Mouse (Mus musculus) limb, embryonic 11.5 days (tissue): ENCODE measurements around the gene Lrrc10. TPM values are rescaled to one million over a fixed set of nuclear protein-coding genes. Genes with fewer than 3 reads are reported as not detected.
"Not testable (repeated sequence)": the region's sequence is repeated elsewhere in the genome, so short reads cannot be mapped to it uniquely, and the experiment has no call there.

Experiments used
- ATAC-seq: fragments of 200-750 bp; cut with Nextera tagmentation; 2 replicates; pipeline ENCODE4 v1.8.0; 2017; ENCODE audit warnings: low read depth; ENCODE audit not compliant: insufficient number of reproducible peaks, low FRiP score, low TSS enrichment
- DNase-seq: peaks from one replicate; pipeline ENCODE4 v3.0.0-alpha.2; 2015; ENCODE audit warnings: low spot score
- H3K27ac ChIP-seq: fragments of 300-500 bp; sonication (generic); replicated peaks from 2 replicates; pipeline ENCODE4 v1.5.1; 2014; ENCODE audit warnings: low read depth, mild to moderate bottlenecking, low read length
- H3K27me3 ChIP-seq: fragments of 300-500 bp; sonication (generic); 2 replicates; pipeline ENCODE4 v1.6.1; 2014; ENCODE audit warnings: mild to moderate bottlenecking, low read length, mixed read lengths; ENCODE audit not compliant: control insufficient read depth, insufficient read depth
- H3K36me3 ChIP-seq: fragments of 300-500 bp; sonication (generic); 2 replicates; pipeline ENCODE4 v1.6.1; 2014; ENCODE audit warnings: mild to moderate bottlenecking, low read length, moderate library complexity, mixed read lengths; ENCODE audit not compliant: control insufficient read depth, insufficient read depth
- H3K4me1 ChIP-seq: fragments of 300-500 bp; sonication (generic); 2 replicates; pipeline ENCODE4 v1.6.1; 2014; ENCODE audit warnings: low read length, mixed read lengths; ENCODE audit not compliant: control insufficient read depth, insufficient read depth
- H3K4me2 ChIP-seq: fragments of 300-500 bp; sonication (generic); 2 replicates; pipeline ENCODE4 v1.6.1; 2014; ENCODE audit warnings: low read depth, mild to moderate bottlenecking, moderate library complexity; ENCODE audit not compliant: severe bottlenecking
- H3K4me3 ChIP-seq: fragments of 300-500 bp; sonication (generic); 2 replicates; pipeline ENCODE4 v1.5.1; 2014; ENCODE audit warnings: low read depth, low read length
- H3K9ac ChIP-seq: fragments of 300-500 bp; sonication (generic); 2 replicates; pipeline ENCODE4 v1.6.1; 2014; ENCODE audit warnings: mild to moderate bottlenecking, low read length
- H3K9me3 ChIP-seq: fragments of 300-500 bp; sonication (generic); 2 replicates; pipeline ENCODE4 v1.6.1; 2016; ENCODE audit warnings: low read length; ENCODE audit not compliant: control insufficient read depth
- WGBS: fragments of 180-500 bp; shearing (Covaris S2); extraction: QIAGEN DNeasy Blood & Tissue Kit; methylation state at CpG from one replicate; pipeline ENCODE4 v1.1.7; 2014; 5-methylcytosine and 5-hydroxymethylcytosine counted together
- polyA plus RNA-seq: library from polyadenylated mRNA; unstranded; fragments of >200 nt; fragmentation: Nextera tagmentation; extraction: Ambion mirVana; gene quantifications from 2 replicates; pipeline ENCODE4 v1.2.1, GENCODE M21; 2014

The Lrrc10 gene
- polyA plus RNA-seq, 1 experiment from 2014 or later, result 0.11 TPM

DNA sequence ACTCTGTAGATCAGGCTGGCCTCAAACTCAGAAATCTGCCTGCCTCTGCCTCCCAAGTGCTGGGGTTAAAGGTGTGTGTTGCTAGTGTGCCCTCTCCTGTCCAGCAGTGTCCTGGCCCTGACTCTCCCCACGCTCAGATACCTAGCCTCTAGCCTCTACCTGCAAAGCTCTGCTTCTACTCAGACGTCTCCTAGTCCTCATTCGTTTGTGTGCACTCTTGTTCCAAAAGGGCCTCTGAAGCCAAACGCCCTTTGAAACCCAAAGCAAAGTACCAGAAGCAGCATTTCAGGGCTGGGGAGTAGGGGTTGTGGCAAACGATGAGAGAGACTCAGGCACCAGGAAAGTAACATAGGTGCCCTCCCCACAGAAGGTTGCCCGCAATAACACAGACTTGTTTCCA lies 35.5 kb upstream of the Lrrc10 start:
- no peak overlapping the region for H3K4me2 ChIP-seq
- no peaks in the 10 kb centered on the region for H3K36me3 ChIP-seq
- 82% methylated on average over 6 of the region's 6 CpGs for WGBS
- H3K4me1 ChIP-seq, result peaks cover 2% of the 10 kb centered on the region
- no peaks in the 10 kb centered on the region for H3K27me3 ChIP-seq
- H3K9ac ChIP-seq, result no peak overlapping the region
- no peak overlapping the region for H3K27ac ChIP-seq
- H3K9me3 ChIP-seq, result no peaks in the 10 kb centered on the region
- ATAC-seq (no peak), DNase-seq (no peak)
- H3K4me3 ChIP-seq, result no peak overlapping the region

DNA sequence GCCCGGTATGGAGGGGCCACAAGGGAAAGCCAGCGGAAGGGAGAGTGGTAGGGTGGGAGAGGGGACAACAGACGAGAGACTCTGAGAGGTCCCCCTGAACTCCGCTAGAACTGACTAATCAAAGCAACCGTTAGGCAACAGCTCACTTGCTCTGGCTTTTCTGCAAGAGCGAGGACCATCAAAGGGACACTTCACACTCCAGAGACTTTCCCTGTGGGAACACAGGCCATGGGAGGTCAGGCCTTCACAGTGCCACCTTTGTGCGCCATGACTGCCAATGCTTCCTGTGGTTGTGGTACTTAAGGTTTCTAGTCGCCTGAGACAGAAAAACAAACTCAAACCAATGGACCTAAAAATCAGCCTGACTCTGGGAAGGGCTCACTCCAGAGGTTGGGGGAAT lies 34.1 kb upstream of the Lrrc10 start:
- H3K27ac ChIP-seq, result no peak overlapping the region
- no peaks in the 10 kb centered on the region for H3K36me3 ChIP-seq
- H3K4me2 ChIP-seq, result no peak overlapping the region
- H3K4me3 ChIP-seq, result no peak overlapping the region
- H3K9ac ChIP-seq, result no peak overlapping the region
- peaks cover under 1% of the 10 kb centered on the region for H3K4me1 ChIP-seq
- no peaks in the 10 kb centered on the region for H3K9me3 ChIP-seq
- DNase-seq (no peak), ATAC-seq (no peak)
- WGBS, result 52% methylated on average over 8 of the region's 8 CpGs
- no peaks in the 10 kb centered on the region for H3K27me3 ChIP-seq

DNA sequence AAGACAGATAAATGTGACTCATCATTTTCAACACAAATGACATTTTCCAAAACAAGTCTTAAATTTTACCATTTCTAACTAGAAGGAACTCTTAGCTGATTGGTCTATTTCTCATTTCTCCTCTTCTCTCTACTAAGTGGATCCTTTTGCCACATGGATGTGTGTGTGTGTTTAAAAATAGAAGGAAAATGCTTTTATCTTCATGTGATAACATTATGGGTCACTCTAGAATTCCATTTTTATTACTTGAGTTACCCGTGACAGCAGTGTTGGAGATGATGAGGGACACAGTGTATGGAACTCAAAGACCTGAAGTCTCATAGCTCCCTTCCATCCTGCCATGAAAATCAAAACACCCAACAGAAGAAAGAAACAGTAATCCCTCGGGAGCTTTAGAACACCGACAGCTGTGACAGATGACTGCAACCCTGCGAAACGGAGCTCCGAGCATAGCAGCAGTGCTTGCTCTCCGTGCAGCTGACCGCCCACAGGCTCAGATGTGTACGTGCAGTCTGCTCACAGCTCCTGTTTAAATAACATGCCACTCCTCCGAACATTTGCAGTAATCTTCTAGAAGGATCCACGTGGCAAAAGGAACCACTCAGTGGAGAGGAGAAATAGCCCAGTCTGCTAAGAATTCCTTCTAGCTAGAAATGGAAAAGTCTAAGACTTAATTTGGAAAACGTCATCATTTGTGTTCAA lies 31.3 kb upstream of the Lrrc10 start:
- H3K27me3 ChIP-seq, result no peaks in the 10 kb centered on the region
- 26% methylated on average over 12 of the region's 12 CpGs for WGBS
- DNase-seq (peak; percentile 48), ATAC-seq (0 out of 2 replicates have a peak, but pooled peaks have one; percentile 54)
- H3K4me1 ChIP-seq, result peaks cover 3% of the 10 kb centered on the region; the same call in 1 of the 2 replicates
- no peak overlapping the region for H3K4me3 ChIP-seq
- H3K4me2 ChIP-seq, result no peak overlapping the region
- no peak overlapping the region for H3K9ac ChIP-seq
- H3K27ac ChIP-seq, result no peak overlapping the region
- no peaks in the 10 kb centered on the region for H3K9me3 ChIP-seq
- no peaks in the 10 kb centered on the region for H3K36me3 ChIP-seq

DNA sequence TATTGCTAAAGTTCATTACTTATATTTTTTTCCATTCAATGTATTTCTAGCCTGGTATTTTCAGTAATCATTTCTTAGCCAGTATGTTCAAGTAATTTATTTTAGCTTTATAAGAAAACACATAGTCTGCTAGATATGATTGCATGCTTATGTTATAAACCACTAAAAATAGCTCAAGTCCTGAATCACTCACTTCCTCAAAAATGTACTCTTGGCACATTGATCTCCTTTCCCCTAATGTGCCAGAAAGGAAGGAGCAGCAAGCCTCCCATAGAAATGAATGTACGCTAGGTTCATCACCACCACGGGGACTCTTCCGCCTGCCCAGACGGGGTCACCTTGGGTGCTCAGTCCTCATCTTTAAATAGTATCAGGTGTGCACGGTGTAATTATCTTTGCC lies 30.6 kb upstream of the Lrrc10 start:
- Histone ChIP-seq H3K9ac (no peak overlapping the region), H3K4me3 (no peak overlapping the region), H3K9me3 (no peaks in the 10 kb centered on the region), H3K4me1 (peaks cover 3% of the 10 kb centered on the region; the same call in 1 of the 2 replicates), H3K27me3 (no peaks in the 10 kb centered on the region), H3K4me2 (no peak overlapping the region), H3K36me3 (no peaks in the 10 kb centered on the region), H3K27ac (no peak overlapping the region)
- DNase-seq (no peak), ATAC-seq (no peak)
- WGBS, result 89% methylated on average over 5 of the region's 5 CpGs

GRCm38 (mm10) chr10:117018281-117018840 lies 26.8 kb upstream of the Lrrc10 start:
- Histone ChIP-seq H3K9ac (no peak overlapping the region), H3K27ac (no peak overlapping the region), H3K4me3 (no peak overlapping the region), H3K4me2 (no peak overlapping the region), H3K9me3 (no peaks in the 10 kb centered on the region), H3K27me3 (no peaks in the 10 kb centered on the region), H3K36me3 (no peaks in the 10 kb centered on the region), H3K4me1 (peaks cover 11% of the 10 kb centered on the region; the same call in 1 of the 2 replicates)
- no peak for ATAC-seq
- WGBS, result 61% methylated on average over 7 of the region's 7 CpGs
- DNase-seq, result no peak

DNA sequence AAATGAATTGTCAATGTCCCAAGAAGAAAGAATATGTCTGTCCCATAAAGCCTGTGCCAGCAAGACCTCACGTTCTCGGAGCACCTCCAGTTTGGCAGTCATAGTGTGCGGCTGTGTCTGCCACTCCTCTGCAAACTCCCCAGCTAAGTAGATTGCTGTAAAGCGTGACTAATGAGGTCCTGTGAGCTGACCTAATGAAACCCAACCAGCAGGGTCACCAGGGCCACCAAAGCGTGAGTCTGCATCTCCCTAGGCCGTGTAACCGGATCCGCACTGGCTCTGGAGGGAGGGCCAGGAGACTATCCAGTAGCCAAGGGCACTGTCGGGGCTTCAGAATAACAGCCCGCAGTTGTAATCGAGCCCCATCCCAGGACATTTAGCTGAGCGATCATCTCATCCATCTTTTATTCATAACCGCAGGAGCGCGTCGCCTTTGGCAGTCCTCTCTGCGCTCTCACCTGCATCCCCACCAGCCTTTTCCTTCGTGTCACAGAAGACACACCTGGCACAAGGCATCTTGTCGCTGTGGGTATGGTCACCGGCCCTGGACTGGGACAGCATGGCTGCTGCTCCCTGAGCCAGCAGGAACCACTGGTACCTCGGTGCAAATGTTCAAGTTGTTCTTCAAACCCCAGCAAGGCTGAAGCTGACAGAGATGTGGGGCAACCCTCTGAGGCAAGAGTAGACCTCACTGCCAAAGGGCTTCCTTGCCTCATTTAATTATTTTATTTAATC lies 24.0 kb upstream of the Lrrc10 start:
- Histone ChIP-seq H3K36me3 (no peaks in the 10 kb centered on the region), H3K27ac (no peak overlapping the region), H3K4me2 (peak overlapping the region; percentile 24; the same call in 1 of the 2 replicates), H3K9me3 (no peaks in the 10 kb centered on the region), H3K4me1 (peaks cover 14% of the 10 kb centered on the region; the same call in 1 of the 2 replicates), H3K27me3 (no peaks in the 10 kb centered on the region; the same call in 1 of the 2 replicates), H3K9ac (no peak overlapping the region), H3K4me3 (no peak overlapping the region)
- DNase-seq, result peak; percentile 80
- 11% methylated on average over 21 of the region's 21 CpGs for WGBS
- ATAC-seq, result peak; percentile 85

DNA sequence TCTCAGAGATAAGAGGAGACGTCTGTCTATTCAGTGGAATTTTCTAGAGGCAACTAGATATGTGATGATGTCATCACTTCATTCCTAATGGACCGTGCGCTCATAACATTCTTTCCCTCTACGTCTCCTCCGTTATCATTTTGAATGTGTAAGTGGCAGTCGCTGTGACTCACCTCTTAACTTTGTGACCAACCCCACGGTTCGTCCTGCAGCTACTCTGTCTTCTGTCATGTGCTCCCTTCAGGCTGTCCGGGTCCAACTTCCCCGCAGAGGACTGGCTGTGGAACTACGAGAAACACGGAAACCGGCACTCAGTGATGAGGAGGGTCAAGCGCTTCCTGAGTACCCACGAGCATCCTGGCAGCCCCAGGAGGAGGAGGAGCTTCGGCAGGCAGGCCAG lies 21.4 kb upstream of the Lrrc10 start:
- Histone ChIP-seq H3K4me1 (peaks cover 11% of the 10 kb centered on the region; the same call in 1 of the 2 replicates), H3K27me3 (no peaks in the 10 kb centered on the region; the same call in 1 of the 2 replicates), H3K9ac (no peak overlapping the region), H3K27ac (no peak overlapping the region), H3K4me2 (peak overlapping the region; percentile 24), H3K36me3 (no peaks in the 10 kb centered on the region), H3K9me3 (no peaks in the 10 kb centered on the region), H3K4me3 (no peak overlapping the region)
- 64% methylated on average over 16 of the region's 16 CpGs for WGBS
- ATAC-seq (no peak), DNase-seq (no peak)

DNA sequence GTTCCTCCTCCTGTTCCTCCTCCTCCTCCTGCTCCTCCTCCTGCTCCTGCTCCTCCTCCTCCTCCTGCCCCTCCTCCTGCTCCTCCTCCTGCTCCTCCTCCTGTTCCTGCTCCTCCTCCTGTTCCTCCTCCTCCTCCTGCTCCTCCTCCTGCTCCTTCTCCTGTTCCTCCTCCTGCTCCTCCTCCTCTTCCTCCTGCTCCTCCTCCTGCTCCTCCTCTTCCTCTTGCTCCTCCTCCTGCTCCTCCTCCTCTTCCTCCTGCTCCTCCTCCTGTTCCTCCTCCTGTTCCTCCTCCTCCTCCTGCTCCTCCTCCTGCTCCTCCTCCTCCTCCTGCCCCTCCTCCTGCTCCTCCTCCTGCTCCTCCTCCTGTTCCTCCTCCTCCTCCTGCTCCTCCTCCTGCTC lies 19.4 kb upstream of the Lrrc10 start:
- not testable (repeated sequence) for ATAC-seq, H3K4me3 ChIP-seq, H3K9ac ChIP-seq, H3K27me3 ChIP-seq, H3K9me3 ChIP-seq, H3K27ac ChIP-seq, H3K4me2 ChIP-seq, DNase-seq, H3K36me3 ChIP-seq
- H3K4me1 ChIP-seq, result peaks cover 11% of the 10 kb centered on the region; the same call in 1 of the 2 replicates
